Mouse (Mus musculus) MEL (cell line): ENCODE measurements around the gene Eif4e1b.

Source experiments
- BHLHE40 ChIP-seq: IDR thresholded peaks from 2 replicates; pipeline ENCODE4 v1.6.1; 2012; ENCODE audit warnings: low read depth, mild to moderate bottlenecking, inconsistent platforms, low read length, improper control_type of control experiment, borderline replicate concordance
- CHD1 ChIP-seq: IDR thresholded peaks from 2 replicates; pipeline ENCODE4 v1.6.1; 2012; ENCODE audit warnings: low read depth, mild to moderate bottlenecking, inconsistent platforms, low read length, improper control_type of control experiment
- CTCF ChIP-seq, 3 experiments: IDR thresholded peaks in 2 of 3; conservative IDR thresholded peaks in 1 of 3; 2 replicates each; pipeline ENCODE4 v1.5.1; 2011 to 2012; ENCODE audit warnings: low read length in 3 of 3, low read depth in 2 of 3, mild to moderate bottlenecking in 2 of 3, improper control_type of control experiment in 1 of 3, inconsistent platforms in 1 of 3, mixed read lengths in 1 of 3, moderate library complexity in 1 of 3; ENCODE audit not compliant: control insufficient read depth in 1 of 3, insufficient read depth in 1 of 3, poor library complexity in 1 of 3, severe bottlenecking in 1 of 3
- KAT2A ChIP-seq: conservative IDR thresholded peaks from 2 replicates; pipeline ENCODE4 v1.6.1; 2012; ENCODE audit warnings: low read depth, low read length, improper control_type of control experiment, inconsistent platforms
- MAZ ChIP-seq: IDR thresholded peaks from 2 replicates; pipeline ENCODE4 v1.6.1; 2012; ENCODE audit warnings: low read depth, mild to moderate bottlenecking, inconsistent platforms, low read length, improper control_type of control experiment
- POLR2A ChIP-seq, 2 experiments: IDR thresholded peaks; 2 replicates each; pipeline ENCODE4 v1.6.1; 2011 to 2012; ENCODE audit warnings: low read length in 2 of 2, mild to moderate bottlenecking in 2 of 2, control low read depth in 1 of 2, improper control_type of control experiment in 1 of 2, low read depth in 1 of 2, moderate library complexity in 1 of 2; ENCODE audit not compliant: control insufficient read depth in 1 of 2, insufficient read depth in 1 of 2, poor library complexity in 1 of 2
- POLR2AphosphoS2 ChIP-seq: IDR thresholded peaks from 2 replicates; pipeline ENCODE4 v1.6.1; 2011; ENCODE audit warnings: low read length, improper control_type of control experiment
- POLR2AphosphoS5 ChIP-seq: IDR thresholded peaks from 2 replicates; pipeline ENCODE4 v1.6.1; 2012; ENCODE audit warnings: low read depth, borderline replicate concordance, mild to moderate bottlenecking, inconsistent platforms, low read length, moderate library complexity, mixed read lengths
- TAL1 ChIP-seq: IDR thresholded peaks from 2 replicates; pipeline ENCODE4 v1.6.1; 2012; ENCODE audit warnings: mild to moderate bottlenecking, inconsistent platforms, low read length, moderate library complexity, mixed read lengths
- UBTF ChIP-seq: IDR thresholded peaks from 2 replicates; pipeline ENCODE4 v1.6.1; 2012; ENCODE audit warnings: low read depth, mild to moderate bottlenecking, inconsistent platforms, low read length, improper control_type of control experiment, moderate library complexity, borderline replicate concordance; ENCODE audit not compliant: insufficient read depth
- ZMIZ1 ChIP-seq: IDR thresholded peaks from 2 replicates; pipeline ENCODE4 v1.6.1; 2012; ENCODE audit warnings: low read depth, mild to moderate bottlenecking, inconsistent platforms, low read length, improper control_type of control experiment, moderate library complexity

DNA sequence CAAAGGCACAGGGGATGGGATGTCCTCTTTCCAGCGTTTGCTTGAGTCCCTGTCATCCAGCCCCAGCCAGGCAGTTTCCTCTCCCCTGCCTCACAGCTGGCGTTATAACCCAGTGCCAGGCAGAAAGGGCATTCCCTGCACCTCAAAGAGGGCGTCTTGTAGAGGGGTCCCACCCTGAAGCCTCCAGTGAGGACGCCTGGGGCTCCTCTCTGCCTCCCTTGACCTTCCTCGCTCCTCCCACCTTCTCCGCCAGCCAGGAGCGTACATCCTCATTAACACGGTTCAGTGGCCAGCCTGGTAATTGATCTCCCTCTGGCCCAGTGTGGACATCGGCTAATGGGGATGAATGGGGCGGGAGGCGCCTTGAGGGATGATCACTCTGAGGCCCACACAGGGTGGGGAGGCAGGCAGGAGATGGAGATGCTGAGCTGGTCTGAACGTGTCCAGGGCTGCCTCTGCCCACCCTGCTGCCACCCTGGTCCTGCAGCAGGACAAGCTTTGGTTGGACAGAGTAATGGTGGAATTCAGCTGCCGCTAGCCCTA lies 22.7 kb downstream of the Eif4e1b start:
- TF ChIP-seq CTCF (IDR thresholded peaks at IDR 0.05 in 2 of 3, conservative IDR thresholded peaks at IDR 0.05 in 1 of 3; ENCODE audit: control insufficient read depth in 1 of 3, insufficient read depth in 1 of 3, low read depth in 2 of 3, low read length in 3 of 3, poor library complexity in 1 of 3, severe bottlenecking in 1 of 3) (no peak), MAZ (no peak), UBTF (no peak), TAL1 (no peak), POLR2A (IDR thresholded peaks at IDR 0.05; ENCODE audit: control insufficient read depth in 1 of 2, insufficient read depth in 1 of 2, low read depth in 1 of 2, low read length in 2 of 2, poor library complexity in 1 of 2) (no peak), POLR2AphosphoS5 (no peak; the same call in 1 of the 2 replicates), BHLHE40 (no peak), POLR2AphosphoS2 (no peak), KAT2A (no peak), CHD1 (no peak), ZMIZ1 (no peak)
